Mouse (Mus musculus): ENCODE measurements around the gene 0610010K14Rik.
A peak's percentile ranks its signal among the peaks of the same experiment; 100 is the strongest.

0610010K14Rik gene

DNA sequence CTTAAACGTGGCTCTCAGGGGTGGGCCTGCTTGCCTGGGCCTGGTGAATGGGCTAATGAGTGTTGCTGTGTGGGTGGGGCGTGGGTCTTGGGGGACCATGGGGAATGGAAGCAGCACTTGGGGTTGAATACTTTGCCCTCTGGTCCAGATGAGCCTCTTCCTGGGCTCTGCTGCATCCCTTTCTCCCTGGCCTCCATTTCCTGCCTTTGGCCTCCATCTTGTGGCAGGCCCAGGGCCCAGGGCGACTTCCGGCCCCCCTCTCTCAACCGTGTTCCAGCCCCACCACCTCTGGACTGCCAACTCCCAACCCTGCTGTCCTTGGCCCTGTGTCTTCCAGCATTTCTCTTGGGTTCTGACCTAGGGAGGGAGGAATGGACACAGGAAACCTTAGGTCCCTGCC lies 3.7 kb downstream of the 0610010K14Rik start:
- peak; percentile 21 to 36 for DNase-seq

GRCm38 (mm10) chr11:70233016-70233415 lies 4.7 kb downstream of the 0610010K14Rik start:
- peak; percentile 42 to 57 for DNase-seq

DNA sequence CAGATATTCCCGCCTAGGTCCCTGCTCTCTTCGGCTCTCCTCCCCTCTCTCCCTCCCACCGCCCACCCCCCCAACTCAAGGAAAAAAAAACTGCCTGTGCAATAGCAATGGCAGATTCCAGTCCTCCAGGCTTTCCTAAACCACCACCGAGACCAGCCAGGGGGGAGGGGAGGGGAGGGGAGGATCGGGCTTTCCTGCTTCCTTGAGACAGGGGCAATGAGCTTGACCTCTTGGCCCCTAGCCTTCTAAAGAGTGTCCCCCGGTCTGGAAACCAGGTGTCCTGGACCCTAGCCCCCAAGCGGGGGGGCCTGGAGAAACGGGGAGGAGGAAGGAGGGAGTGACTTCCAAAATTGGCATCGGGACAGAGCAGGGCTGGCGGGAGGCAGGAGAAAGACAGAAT lies 5.2 kb downstream of the 0610010K14Rik start:
- DNase-seq, result peak; percentile 64 to 77

DNA sequence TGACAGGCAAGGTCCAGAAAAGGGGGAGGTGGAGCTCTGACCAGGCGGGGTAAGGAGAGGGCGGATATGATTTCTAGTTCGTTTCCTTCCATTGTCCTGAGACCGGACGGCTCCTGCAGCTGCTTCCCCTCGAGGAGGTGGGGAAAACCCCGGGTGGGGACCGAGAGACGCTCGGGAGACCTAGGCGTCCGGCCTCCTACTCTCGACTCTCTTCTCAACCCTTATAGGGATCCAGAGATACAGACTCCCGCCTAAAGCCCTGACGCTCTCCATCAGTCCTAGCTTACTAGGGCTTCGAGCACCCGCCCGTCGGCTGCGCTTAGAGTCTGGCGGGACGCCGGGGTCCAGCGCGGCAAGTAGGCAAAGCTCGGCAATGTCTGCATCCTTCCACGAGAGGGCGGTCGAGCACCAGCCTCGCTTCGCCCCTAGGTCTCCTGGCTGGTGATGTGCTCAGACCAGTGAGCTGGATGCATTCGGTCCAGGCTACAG lies 7.4 kb downstream of the 0610010K14Rik start:
- peak; percentile 81 to 90 for DNase-seq

GRCm38 (mm10) chr11:70229260-70230010 lies 8.3 kb downstream of the 0610010K14Rik start, which contains the start of gene Bcl6b:
Gene Bcl6b, minus strand, starts transcription at chr11:70229798.
- peak; percentile 19 to 34 for DNase-seq

- peak; percentile 87 for DNase-seq
Measured at GRCm38 (mm10) chr11:70228828-70229227, 8.9 kb downstream of the 0610010K14Rik start.

GRCm38 (mm10) chr11:70227661-70228245 lies 10.0 kb downstream of the 0610010K14Rik start:
- peak in 1 of 2 experiments; percentile 16 for DNase-seq

DNA sequence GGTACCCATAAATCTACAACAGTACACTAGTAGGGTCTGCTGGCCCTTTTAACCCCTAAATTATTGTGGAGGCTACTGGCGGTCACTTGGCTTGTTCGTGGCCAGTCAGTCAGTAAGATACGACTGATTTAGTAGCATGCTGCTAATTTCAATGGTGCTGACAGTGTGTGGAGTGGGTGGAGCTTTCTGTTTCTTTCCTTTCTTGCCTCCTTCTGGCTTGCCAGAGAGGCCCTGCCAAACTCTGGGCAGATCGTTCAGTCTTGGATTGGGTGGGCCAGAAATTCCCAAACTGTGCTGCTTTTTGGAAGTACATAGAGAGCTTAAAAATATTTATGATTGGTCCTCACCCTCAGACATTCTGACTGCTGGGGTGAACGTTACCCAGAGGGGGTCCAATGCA lies 10.6 kb downstream of the 0610010K14Rik start:
- no peak for DNase-seq

GRCm38 (mm10) chr11:70226602-70226890 lies 11.2 kb downstream of the 0610010K14Rik start:
- DNase-seq, result peak; percentile 18 to 25

- DNase-seq, result peak in 1 of 2 experiments; percentile 17
Measured at GRCm38 (mm10) chr11:70225798-70226601, 11.7 kb downstream of the 0610010K14Rik start.

DNA sequence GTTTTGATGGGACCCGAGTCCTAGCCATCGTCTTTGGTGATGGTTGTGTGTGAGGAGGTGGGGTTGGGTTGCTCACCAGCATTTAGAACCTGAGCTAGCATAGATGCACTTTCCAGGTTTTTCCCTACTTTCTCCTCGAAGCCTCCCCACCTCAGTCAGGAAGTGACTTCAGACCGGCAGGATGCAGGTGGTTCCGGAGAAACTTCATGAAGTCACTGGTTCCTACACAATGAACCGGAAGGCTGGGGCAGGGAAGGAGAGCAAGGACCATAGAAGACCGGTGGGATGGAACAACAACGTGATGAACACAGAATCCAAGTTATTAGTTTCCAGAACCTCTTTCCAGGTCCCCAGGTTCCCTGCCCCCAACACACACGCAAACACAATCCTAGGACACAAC lies 14.0 kb downstream of the 0610010K14Rik start:
- DNase-seq, result no peak

DNA sequence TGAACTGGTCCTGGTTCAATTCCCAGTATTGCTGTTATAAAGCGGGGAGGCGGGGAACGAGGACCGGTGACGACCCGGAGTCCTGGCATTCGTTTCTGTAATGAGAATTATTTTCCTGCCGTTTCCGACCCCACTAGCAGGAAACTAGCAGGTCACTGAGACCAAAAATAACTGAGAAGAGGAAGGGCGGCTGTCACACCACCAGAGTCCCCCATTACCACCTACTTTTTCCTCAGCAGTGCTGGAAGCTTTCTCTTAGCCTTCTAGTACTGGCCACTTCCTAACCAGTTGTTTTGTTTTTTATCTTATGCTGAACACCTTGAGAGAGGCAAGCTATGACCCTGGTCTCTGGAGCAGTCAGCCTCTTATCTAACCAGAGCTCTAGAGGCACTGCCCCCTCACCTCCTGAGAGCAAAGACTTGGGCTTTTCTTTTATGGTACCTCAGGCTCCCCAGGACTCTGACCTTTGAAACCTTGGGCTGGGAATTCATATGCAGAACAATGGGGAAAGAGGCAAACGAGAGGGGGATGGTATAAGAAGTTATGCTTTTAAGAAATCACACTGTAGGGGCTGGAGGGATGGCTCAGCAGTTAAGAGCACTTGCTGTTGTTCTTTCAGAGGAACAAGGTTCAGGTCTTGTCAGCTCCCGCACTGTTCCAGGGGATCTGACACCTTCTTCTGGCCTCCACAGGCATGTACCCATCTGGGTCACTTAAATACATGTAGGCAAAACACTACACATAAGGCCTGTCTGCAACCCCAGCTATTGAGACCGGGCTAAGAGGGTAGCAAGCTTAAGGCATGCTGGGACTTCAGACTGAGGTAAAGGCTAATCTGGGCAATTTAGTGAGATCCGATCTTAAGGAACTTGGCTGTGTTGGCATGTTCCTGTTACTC lies 15.9 kb downstream of the 0610010K14Rik start:
- peak; percentile 29 to 46 for DNase-seq

- peak; percentile 97 to 99 for DNase-seq
Measured at GRCm38 (mm10) chr11:70220731-70221602, 16.7 kb downstream of the 0610010K14Rik start, which contains the start of gene Slc16a13. Gene Slc16a13, minus strand, starts transcription at chr11:70221064.

GRCm38 (mm10) chr11:70220323-70220722 lies 17.4 kb downstream of the 0610010K14Rik start:
- DNase-seq, result peak; percentile 60 to 69

- no peak for DNase-seq
Measured at GRCm38 (mm10) chr11:70219873-70220272, 17.8 kb downstream of the 0610010K14Rik start.

DNA sequence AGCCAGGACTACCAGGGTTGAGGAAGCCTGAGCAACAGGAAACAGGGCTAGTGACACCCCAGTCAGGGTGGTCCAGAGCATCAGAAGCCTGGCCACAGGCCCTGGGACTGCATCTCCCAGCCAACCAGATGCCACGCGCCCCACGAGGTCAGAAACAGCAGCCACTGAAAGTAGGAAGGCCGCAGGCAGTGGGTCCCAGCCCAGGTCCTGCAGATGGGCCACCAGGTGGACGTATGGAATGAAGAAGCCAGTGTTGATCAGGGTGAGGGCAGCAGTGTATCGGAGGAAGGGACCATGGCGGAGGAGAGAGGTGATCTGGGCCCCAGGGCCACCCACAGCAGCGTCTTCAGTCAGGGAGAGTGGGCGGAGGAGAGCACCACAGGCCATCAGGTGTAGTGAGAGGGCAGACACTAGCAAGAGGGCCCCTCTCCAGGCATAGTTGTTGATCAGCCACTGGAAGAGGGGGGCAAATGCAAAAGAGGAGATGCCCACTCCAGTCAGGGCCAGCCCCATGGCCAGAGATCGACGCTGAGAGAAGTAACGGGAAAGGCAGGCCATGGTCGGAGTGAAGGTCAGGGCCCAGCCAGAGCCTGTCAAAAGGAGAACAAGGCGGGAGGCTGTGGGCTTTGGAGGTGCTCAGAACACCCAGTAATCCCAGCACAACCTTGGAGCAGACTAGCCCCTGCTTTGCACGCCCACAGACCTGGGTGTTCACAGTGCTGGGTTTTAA lies 18.8 kb downstream of the 0610010K14Rik start:
- peak; percentile 15 to 36 for DNase-seq

- no peak for DNase-seq
Measured at GRCm38 (mm10) chr11:70218039-70218438, 19.7 kb downstream of the 0610010K14Rik start.

GRCm38 (mm10) chr11:70216103-70216502 lies 21.6 kb downstream of the 0610010K14Rik start:
- DNase-seq, result peak in 1 of 2 experiments; percentile 22

GRCm38 (mm10) chr11:70215301-70215700 lies 22.4 kb downstream of the 0610010K14Rik start:
- peak; percentile 45 to 65 for DNase-seq

GRCm38 (mm10) chr11:70214856-70215209 lies 22.9 kb downstream of the 0610010K14Rik start:
- DNase-seq, result peak in 1 of 2 experiments; percentile 61

All from cerebellum, adult 18-20 months (tissue).